Mouse (Mus musculus): ENCODE results near the gene Pias4. TPM values are rescaled to one million over a fixed set of nuclear protein-coding genes. Genes with fewer than 3 reads are reported as not detected.

The Pias4 gene
- polyA plus RNA-seq, 1 experiment = 36.8 TPM

- Histone ChIP-seq H3K27ac (ENCODE audit: insufficient read depth, low read length) (no peak overlapping the region), H3K9me3 (replicated peaks; ENCODE audit: control insufficient read depth, insufficient read depth, low read length, poor library complexity, severe bottlenecking) (no peaks in the 10 kb centered on the region), H3K4me3 (ENCODE audit: low read depth, low read length) (no peak overlapping the region), H3K9ac (ENCODE audit: low read depth, poor library complexity, severe bottlenecking) (no peak overlapping the region), H3K36me3 (ENCODE audit: control insufficient read depth, insufficient read depth, low read length, poor library complexity, severe bottlenecking) (peaks cover 19% of the 10 kb centered on the region), H3K4me1 (ENCODE audit: control insufficient read depth, insufficient read depth, low read length) (no peaks in the 10 kb centered on the region), H3K27me3 (ENCODE audit: control insufficient read depth, insufficient read depth, low read length, poor library complexity, severe bottlenecking) (no peaks in the 10 kb centered on the region)
- TF ChIP-seq EP300 (IDR thresholded peaks at IDR 0.05; ENCODE audit: insufficient read depth, low read depth, low read length) (no peak), POLR2A (IDR thresholded peaks at IDR 0.05; ENCODE audit: insufficient read depth, low read length) (no peak), CTCF (IDR thresholded peaks at IDR 0.05; ENCODE audit: low read depth, low read length) (no peak)
Measured at GRCm38 (mm10) chr10:81152609-81153008, 15.1 kb downstream of the Pias4 start.

GRCm38 (mm10) chr10:81151261-81151660 lies 16.5 kb downstream of the Pias4 start:
- no peak overlapping the region for H3K27ac ChIP-seq (ENCODE audit: insufficient read depth, low read length)
- H3K27me3 ChIP-seq (ENCODE audit: control insufficient read depth, insufficient read depth, low read length, poor library complexity, severe bottlenecking) = no peaks in the 10 kb centered on the region
- TF ChIP-seq EP300 (IDR thresholded peaks at IDR 0.05; ENCODE audit: insufficient read depth, low read depth, low read length) (no peak), CTCF (IDR thresholded peaks at IDR 0.05; ENCODE audit: low read depth, low read length) (no peak), POLR2A (IDR thresholded peaks at IDR 0.05; ENCODE audit: insufficient read depth, low read length) (no peak)
- H3K36me3 ChIP-seq (ENCODE audit: control insufficient read depth, insufficient read depth, low read length, poor library complexity, severe bottlenecking) = peaks cover 14% of the 10 kb centered on the region
- no peaks in the 10 kb centered on the region for H3K4me1 ChIP-seq (ENCODE audit: control insufficient read depth, insufficient read depth, low read length)
- H3K9ac ChIP-seq (ENCODE audit: low read depth, poor library complexity, severe bottlenecking) = no peak overlapping the region
- H3K4me3 ChIP-seq (ENCODE audit: low read depth, low read length) = no peak overlapping the region
- H3K9me3 ChIP-seq (replicated peaks; ENCODE audit: control insufficient read depth, insufficient read depth, low read length, poor library complexity, severe bottlenecking) = no peaks in the 10 kb centered on the region

- Histone ChIP-seq H3K9ac (ENCODE audit: low read depth, poor library complexity, severe bottlenecking) (peak overlapping the region; percentile 69), H3K36me3 (ENCODE audit: control insufficient read depth, insufficient read depth, low read length, poor library complexity, severe bottlenecking) (peaks cover 31% of the 10 kb centered on the region), H3K27ac (ENCODE audit: insufficient read depth, low read length) (peak overlapping the region; percentile 44), H3K4me3 (ENCODE audit: low read depth, low read length) (peak overlapping the region; percentile 21), H3K27me3 (ENCODE audit: control insufficient read depth, insufficient read depth, low read length, poor library complexity, severe bottlenecking) (no peaks in the 10 kb centered on the region), H3K9me3 (replicated peaks; ENCODE audit: control insufficient read depth, insufficient read depth, low read length, poor library complexity, severe bottlenecking) (no peaks in the 10 kb centered on the region), H3K4me1 (ENCODE audit: control insufficient read depth, insufficient read depth, low read length) (no peaks in the 10 kb centered on the region)
- TF ChIP-seq CTCF (IDR thresholded peaks at IDR 0.05; ENCODE audit: low read depth, low read length) (no peak), EP300 (IDR thresholded peaks at IDR 0.05; ENCODE audit: insufficient read depth, low read depth, low read length) (no peak), POLR2A (IDR thresholded peaks at IDR 0.05; ENCODE audit: insufficient read depth, low read length) (no peak)
Measured at GRCm38 (mm10) chr10:81146296-81146695, 21.4 kb downstream of the Pias4 start.

- peak overlapping the region; percentile 69; the same call in 1 of the 2 replicates for H3K9ac ChIP-seq (ENCODE audit: low read depth, poor library complexity, severe bottlenecking)
- peak overlapping the region; percentile 26 for H3K4me3 ChIP-seq (ENCODE audit: low read depth, low read length)
- H3K36me3 ChIP-seq (ENCODE audit: control insufficient read depth, insufficient read depth, low read length, poor library complexity, severe bottlenecking) = peaks cover 31% of the 10 kb centered on the region
- H3K27ac ChIP-seq (ENCODE audit: insufficient read depth, low read length) = peak overlapping the region; percentile 43
- H3K9me3 ChIP-seq (replicated peaks; ENCODE audit: control insufficient read depth, insufficient read depth, low read length, poor library complexity, severe bottlenecking) = no peaks in the 10 kb centered on the region
- TF ChIP-seq CTCF (IDR thresholded peaks at IDR 0.05; ENCODE audit: low read depth, low read length) (no peak), EP300 (IDR thresholded peaks at IDR 0.05; ENCODE audit: insufficient read depth, low read depth, low read length) (peak; percentile 81; the same call in 1 of the 2 replicates), POLR2A (IDR thresholded peaks at IDR 0.05; ENCODE audit: insufficient read depth, low read length) (no peak)
- H3K4me1 ChIP-seq (ENCODE audit: control insufficient read depth, insufficient read depth, low read length) = no peaks in the 10 kb centered on the region
- no peaks in the 10 kb centered on the region for H3K27me3 ChIP-seq (ENCODE audit: control insufficient read depth, insufficient read depth, low read length, poor library complexity, severe bottlenecking)
Measured at GRCm38 (mm10) chr10:81145778-81146177, 21.9 kb downstream of the Pias4 start.

GRCm38 (mm10) chr10:81145307-81145706 lies 22.4 kb downstream of the Pias4 start:
- Histone ChIP-seq H3K9ac (ENCODE audit: low read depth, poor library complexity, severe bottlenecking) (peak overlapping the region; percentile 69), H3K27ac (ENCODE audit: insufficient read depth, low read length) (peak overlapping the region; percentile 22), H3K36me3 (ENCODE audit: control insufficient read depth, insufficient read depth, low read length, poor library complexity, severe bottlenecking) (peaks cover 31% of the 10 kb centered on the region), H3K9me3 (replicated peaks; ENCODE audit: control insufficient read depth, insufficient read depth, low read length, poor library complexity, severe bottlenecking) (no peaks in the 10 kb centered on the region), H3K4me3 (ENCODE audit: low read depth, low read length) (peak overlapping the region; percentile 26), H3K4me1 (ENCODE audit: control insufficient read depth, insufficient read depth, low read length) (no peaks in the 10 kb centered on the region), H3K27me3 (ENCODE audit: control insufficient read depth, insufficient read depth, low read length, poor library complexity, severe bottlenecking) (no peaks in the 10 kb centered on the region)
- TF ChIP-seq EP300 (IDR thresholded peaks at IDR 0.05; ENCODE audit: insufficient read depth, low read depth, low read length) (no peak), POLR2A (IDR thresholded peaks at IDR 0.05; ENCODE audit: insufficient read depth, low read length) (no peak), CTCF (IDR thresholded peaks at IDR 0.05; ENCODE audit: low read depth, low read length) (no peak)

GRCm38 (mm10) chr10:81144667-81145066 lies 23.1 kb downstream of the Pias4 start:
- Histone ChIP-seq H3K4me3 (ENCODE audit: low read depth, low read length) (peak overlapping the region; percentile 26), H3K27ac (ENCODE audit: insufficient read depth, low read length) (peak overlapping the region; percentile 22), H3K9ac (ENCODE audit: low read depth, poor library complexity, severe bottlenecking) (peak overlapping the region; percentile 69), H3K9me3 (replicated peaks; ENCODE audit: control insufficient read depth, insufficient read depth, low read length, poor library complexity, severe bottlenecking) (no peaks in the 10 kb centered on the region), H3K36me3 (ENCODE audit: control insufficient read depth, insufficient read depth, low read length, poor library complexity, severe bottlenecking) (peaks cover 31% of the 10 kb centered on the region), H3K27me3 (ENCODE audit: control insufficient read depth, insufficient read depth, low read length, poor library complexity, severe bottlenecking) (no peaks in the 10 kb centered on the region), H3K4me1 (ENCODE audit: control insufficient read depth, insufficient read depth, low read length) (no peaks in the 10 kb centered on the region)
- TF ChIP-seq POLR2A (IDR thresholded peaks at IDR 0.05; ENCODE audit: insufficient read depth, low read length) = no peak
- no peak for TF ChIP-seq CTCF (IDR thresholded peaks at IDR 0.05; ENCODE audit: low read depth, low read length)
- TF ChIP-seq EP300 (IDR thresholded peaks at IDR 0.05; ENCODE audit: insufficient read depth, low read depth, low read length) = no peak
